Mouse (Mus musculus) kidney, embryonic 15.5 days (tissue): ENCODE measurements around the gene Znrf4. TPM values are rescaled to one million over a fixed set of nuclear protein-coding genes. Genes with fewer than 3 reads are reported as not detected.
A peak's percentile ranks its signal among the peaks of the same experiment; 100 is the strongest.

Experiments used
- ATAC-seq: fragments of 200-750 bp; cut with Nextera tagmentation; replicated peaks from 2 replicates; pipeline ENCODE4 v1.8.0; 2017; ENCODE audit warnings: moderate TSS enrichment; ENCODE audit not compliant: low FRiP score
- H3K27ac ChIP-seq: fragments of 300-500 bp; sonication (generic); 2 replicates; pipeline ENCODE4 v1.5.1; 2015; ENCODE audit warnings: mild to moderate bottlenecking, inconsistent platforms
- H3K27me3 ChIP-seq: fragments of 300-500 bp; sonication (generic); 2 replicates; pipeline ENCODE4 v1.6.1; 2015; ENCODE audit warnings: inconsistent platforms
- H3K36me3 ChIP-seq: fragments of 300-500 bp; sonication (generic); 2 replicates; pipeline ENCODE4 v1.6.1; 2015; ENCODE audit warnings: inconsistent platforms
- H3K4me1 ChIP-seq: fragments of 300-500 bp; sonication (generic); 2 replicates; pipeline ENCODE4 v1.6.1; 2015; ENCODE audit warnings: inconsistent platforms
- H3K4me2 ChIP-seq: fragments of 300-500 bp; sonication (generic); 2 replicates; pipeline ENCODE4 v1.6.1; 2015; ENCODE audit warnings: moderate library complexity, mild to moderate bottlenecking, inconsistent platforms
- H3K4me3 ChIP-seq: fragments of 300-500 bp; sonication (generic); replicated peaks from 2 replicates; pipeline ENCODE4 v1.5.1; 2015; ENCODE audit warnings: mild to moderate bottlenecking, inconsistent platforms
- H3K9ac ChIP-seq: fragments of 300-500 bp; sonication (generic); 2 replicates; pipeline ENCODE4 v1.6.1; 2015; ENCODE audit warnings: mild to moderate bottlenecking, inconsistent platforms
- H3K9me3 ChIP-seq: fragments of 300-500 bp; sonication (generic); replicated peaks from 2 replicates; pipeline ENCODE4 v1.6.1; 2016; ENCODE audit warnings: inconsistent platforms
- WGBS: fragments of 180-500 bp; shearing (Covaris S2); methylation state at CpG from one replicate; pipeline ENCODE4 v1.1.7; 2015; ENCODE audit warnings: mixed read lengths; 5-methylcytosine and 5-hydroxymethylcytosine counted together
- polyA plus RNA-seq: library from polyadenylated mRNA; unstranded; fragments of >200 nt; fragmentation: Nextera tagmentation; extraction: Ambion mirVana; gene quantifications from 2 replicates; pipeline ENCODE4 v1.2.1, GENCODE M21; 2015

The Znrf4 gene
- polyA plus RNA-seq: not detected in 2 replicates

- Histone ChIP-seq H3K36me3 (no peaks in the 10 kb centered on the region), H3K27ac (no peak within 1 kb of the TSS), H3K9me3 (no peaks in the 10 kb centered on the region), H3K4me3 (peak within 1 kb of the TSS; percentile 36), H3K4me2 (peak within 1 kb of the TSS; percentile 55), H3K9ac (no peak within 1 kb of the TSS; the same call in 1 of the 2 replicates), H3K4me1 (peaks cover 53% of the 10 kb centered on the region), H3K27me3 (peaks cover 60% of the 10 kb centered on the region)
- WGBS: 57% methylated on average over 22 of the region's 22 CpGs
- no peak for ATAC-seq
These were observed at the start of gene Znrf4 for GRCm38 (mm10) chr17:56512310-56512709. Znrf4 (minus strand) TSS chr17:56512431.

GRCm38 (mm10) chr17:56561866-56562265 is 49.6 kb upstream of the Znrf4 start:
- WGBS: 91% methylated on average over 2 of the region's 2 CpGs
- no peaks in the 10 kb centered on the region for H3K4me1 ChIP-seq
- H3K27ac ChIP-seq: no peak overlapping the region
- H3K9ac ChIP-seq: no peak overlapping the region
- peaks cover 66% of the 10 kb centered on the region for H3K36me3 ChIP-seq
- H3K4me3 ChIP-seq: no peak overlapping the region
- no peaks in the 10 kb centered on the region for H3K27me3 ChIP-seq
- H3K9me3 ChIP-seq: no peaks in the 10 kb centered on the region
- no peak for ATAC-seq
- no peak overlapping the region for H3K4me2 ChIP-seq

GRCm38 (mm10) chr17:56560131-56560530 is 47.9 kb upstream of the Znrf4 start:
- H3K27ac ChIP-seq: no peak overlapping the region
- no peak overlapping the region for H3K4me3 ChIP-seq
- H3K4me1 ChIP-seq: no peaks in the 10 kb centered on the region
- peaks cover 49% of the 10 kb centered on the region for H3K36me3 ChIP-seq
- H3K27me3 ChIP-seq: no peaks in the 10 kb centered on the region
- no peak overlapping the region for H3K4me2 ChIP-seq
- H3K9me3 ChIP-seq: no peaks in the 10 kb centered on the region
- WGBS: 72% methylated on average over 1 of the region's 1 CpGs
- no peak for ATAC-seq
- no peak overlapping the region for H3K9ac ChIP-seq

- Histone ChIP-seq H3K9me3 (no peaks in the 10 kb centered on the region), H3K27ac (no peak overlapping the region), H3K4me2 (no peak overlapping the region), H3K4me3 (no peak overlapping the region), H3K27me3 (no peaks in the 10 kb centered on the region), H3K4me1 (no peaks in the 10 kb centered on the region), H3K36me3 (peaks cover 41% of the 10 kb centered on the region), H3K9ac (no peak overlapping the region)
- WGBS: 81% methylated on average over 3 of the region's 3 CpGs
- ATAC-seq: no peak
These were observed 47.2 kb upstream of the Znrf4 start for GRCm38 (mm10) chr17:56559386-56559785.

- H3K36me3 ChIP-seq: peaks cover 32% of the 10 kb centered on the region
- 23% methylated on average over 3 of the region's 3 CpGs for whole genome bisulfite sequencing
- ATAC-seq: peak; percentile 65; the same call in 1 of the 2 replicates
- no peak overlapping the region for H3K9ac ChIP-seq
- H3K27ac ChIP-seq: 0 out of 2 replicates have a peak overlapping the region, but pooled peaks have one; percentile 18
- no peaks in the 10 kb centered on the region for H3K4me1 ChIP-seq
- H3K9me3 ChIP-seq: no peaks in the 10 kb centered on the region
- H3K4me3 ChIP-seq: no peak overlapping the region
- H3K4me2 ChIP-seq: no peak overlapping the region
- H3K27me3 ChIP-seq: no peaks in the 10 kb centered on the region
These were observed 46.2 kb upstream of the Znrf4 start for GRCm38 (mm10) chr17:56558448-56558847.

- H3K9ac ChIP-seq: no peak within 1 kb of the TSS
These were observed 41.9 kb upstream of the Znrf4 start, which contains the start of gene Gm20219 for GRCm38 (mm10) chr17:56554122-56554551. Gm20219 (minus strand) TSS chr17:56554387.

GRCm38 (mm10) chr17:56552781-56553363 is 40.6 kb upstream of the Znrf4 start:
- Histone ChIP-seq H3K27ac (no peak overlapping the region), H3K36me3 (no peaks in the 10 kb centered on the region), H3K4me3 (no peak overlapping the region), H3K27me3 (no peaks in the 10 kb centered on the region), H3K9me3 (no peaks in the 10 kb centered on the region), H3K4me2 (no peak overlapping the region), H3K4me1 (peaks cover 9% of the 10 kb centered on the region; the same call in 1 of the 2 replicates), H3K9ac (no peak overlapping the region)
- 64% methylated on average over 5 of the region's 5 CpGs for WGBS
- 0 out of 2 replicates have a peak, but pooled peaks have one; percentile 23 for ATAC-seq

More at GRCm38 (mm10) chr17:56554122-56554551, 41.9 kb upstream of the Znrf4 start, which contains the start of gene Gm20219:
- H3K9me3 ChIP-seq: no peaks in the 10 kb centered on the region
- no peaks in the 10 kb centered on the region for H3K36me3 ChIP-seq
- no peaks in the 10 kb centered on the region for H3K27me3 ChIP-seq
- 73% methylated on average over 20 of the region's 20 CpGs for WGBS
- peak; percentile 63 for ATAC-seq
- 0 out of 2 replicates have a peak within 1 kb of the TSS, but pooled peaks have one; percentile 38 for H3K27ac ChIP-seq
- H3K4me2 ChIP-seq: no peak within 1 kb of the TSS
- H3K4me1 ChIP-seq: peaks cover 9% of the 10 kb centered on the region; the same call in 1 of the 2 replicates
- H3K4me3 ChIP-seq: no peak within 1 kb of the TSS

- Histone ChIP-seq H3K4me2 (no peak overlapping the region), H3K27me3 (no peaks in the 10 kb centered on the region), H3K36me3 (no peaks in the 10 kb centered on the region), H3K4me3 (no peak overlapping the region), H3K9me3 (no peaks in the 10 kb centered on the region), H3K27ac (no peak overlapping the region), H3K4me1 (peaks cover 9% of the 10 kb centered on the region; the same call in 1 of the 2 replicates), H3K9ac (no peak overlapping the region)
- WGBS: 77% methylated on average over 6 of the region's 6 CpGs
- no peak for ATAC-seq
These were observed 39.8 kb upstream of the Znrf4 start for GRCm38 (mm10) chr17:56551841-56552581.

- Histone ChIP-seq H3K4me2 (no peak overlapping the region), H3K36me3 (no peaks in the 10 kb centered on the region), H3K9me3 (no peaks in the 10 kb centered on the region), H3K9ac (no peak overlapping the region), H3K4me3 (no peak overlapping the region), H3K4me1 (peaks cover 9% of the 10 kb centered on the region; the same call in 1 of the 2 replicates), H3K27ac (no peak overlapping the region), H3K27me3 (no peaks in the 10 kb centered on the region)
- ATAC-seq: no peak
- WGBS: 69% methylated on average over 12 of the region's 12 CpGs
These were observed 38.7 kb upstream of the Znrf4 start for GRCm38 (mm10) chr17:56550784-56551475.

- WGBS: 58% methylated on average over 4 of the region's 4 CpGs
- no peak overlapping the region for H3K4me2 ChIP-seq
- peaks cover 9% of the 10 kb centered on the region; the same call in 1 of the 2 replicates for H3K4me1 ChIP-seq
- H3K27me3 ChIP-seq: no peaks in the 10 kb centered on the region
- no peak overlapping the region for H3K9ac ChIP-seq
- no peaks in the 10 kb centered on the region for H3K9me3 ChIP-seq
- H3K36me3 ChIP-seq: no peaks in the 10 kb centered on the region
- ATAC-seq: no peak
- no peak overlapping the region for H3K27ac ChIP-seq
- no peak overlapping the region for H3K4me3 ChIP-seq
These were observed 36.4 kb upstream of the Znrf4 start for GRCm38 (mm10) chr17:56548605-56549105.

- Histone ChIP-seq H3K9ac (no peak overlapping the region), H3K9me3 (no peaks in the 10 kb centered on the region), H3K4me1 (peaks cover 9% of the 10 kb centered on the region; the same call in 1 of the 2 replicates), H3K27ac (no peak overlapping the region), H3K36me3 (no peaks in the 10 kb centered on the region), H3K4me2 (no peak overlapping the region), H3K27me3 (no peaks in the 10 kb centered on the region), H3K4me3 (no peak overlapping the region)
- no peak for ATAC-seq
- 69% methylated on average over 9 of the region's 9 CpGs for whole genome bisulfite sequencing
These were observed 35.8 kb upstream of the Znrf4 start for GRCm38 (mm10) chr17:56547846-56548604.
